11 mouse cellular contexts compared by ENCODE assay signal in the genomic region with DNA sequence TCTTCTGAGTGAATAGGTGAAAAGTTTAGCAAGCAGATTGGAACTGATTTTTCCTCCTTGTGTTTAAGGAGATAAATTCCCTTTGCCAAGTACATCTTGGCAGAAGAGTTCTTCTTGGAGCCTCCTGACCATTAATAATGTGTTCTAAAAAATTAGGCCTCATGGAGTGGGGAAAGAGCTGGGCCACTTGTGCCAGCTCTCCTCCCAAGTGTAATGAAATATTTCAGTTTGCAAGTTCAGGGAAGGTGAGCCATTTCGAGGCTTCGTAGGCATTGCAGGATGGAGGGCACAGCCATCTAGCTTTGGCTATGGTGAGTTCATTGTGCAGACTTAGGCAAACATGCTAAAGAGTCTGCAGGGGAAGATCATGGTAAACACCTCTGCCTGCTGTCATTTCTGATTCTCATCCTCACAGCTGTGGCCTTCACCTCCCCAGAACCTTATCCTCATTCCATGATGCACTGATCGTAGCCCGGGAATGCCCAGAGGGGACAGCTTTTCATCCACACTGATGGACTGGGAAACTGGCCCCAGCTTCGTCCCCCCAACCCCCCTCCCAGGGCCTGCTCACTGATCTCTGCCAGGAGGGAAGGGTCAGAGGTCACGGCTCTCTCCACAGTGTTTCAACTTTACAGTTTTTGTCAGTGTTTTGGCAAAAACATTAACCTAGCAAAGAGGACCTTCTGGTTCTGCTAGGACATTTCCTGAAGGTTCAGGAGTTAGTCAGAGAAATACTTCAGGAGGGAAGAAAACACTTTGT. TPM values are rescaled to one million over a fixed set of nuclear protein-coding genes. Genes with fewer than 3 reads are reported as not detected.
DNase-seq lines count a peak whose midpoint lies in the region; ATAC-seq lines count a peak whose summit lies in the region.
"Had no signal": no experiment of that assay in that cellular context is flagged by ENCODE, and none has a peak within 500 bp of the region (broad histone marks: within the 10 kb centered on the region; RNA-seq: fewer than 3 reads in every experiment).

No protein-coding gene starts in this region.

- H3K27me3 ChIP-seq in limb, embryonic 10.5 days (ENCODE audit: low read depth, poor library complexity, severe bottlenecking): no peaks in the 10 kb centered on the region
- H3K27me3 ChIP-seq: embryonic facial prominence, embryonic 12.5 days; limb, embryonic 12.5 days; neural tube, embryonic 12.5 days had no signal

- no peaks in the 10 kb centered on the region for H3K9me3 ChIP-seq in limb, embryonic 10.5 days (replicated peaks)
- H3K9me3 ChIP-seq: embryonic facial prominence, embryonic 12.5 days; limb, embryonic 12.5 days; neural tube, embryonic 12.5 days had no signal

- ATAC-seq in erythroblast, adult 5-6 weeks (replicated peaks; ENCODE audit: low FRiP score, poor library complexity, severe bottlenecking): no peak

- no peak overlapping the region for H3K4me3 ChIP-seq in limb, embryonic 10.5 days
- H3K4me3 ChIP-seq: embryonic facial prominence, embryonic 12.5 days; limb, embryonic 12.5 days; neural tube, embryonic 12.5 days had no signal

- DNase-seq in cerebellum, postnatal 10 days: peak; percentile 20 to 28
- no peak for DNase-seq in cerebellum, adult 8-10 months
- DNase-seq in urinary bladder, postnatal 14 days (ENCODE audit: low spot score): peak; percentile 31
- DNase-seq in urinary bladder, adult 2 months (ENCODE audit: low spot score): no peak
- DNase-seq in limb, embryonic 10.5 days (ENCODE audit: low spot score): peak; percentile 35
- no peak for DNase-seq in frontal cortex, postnatal 36 days (ENCODE audit: low spot score in 2 of 2)
- DNase-seq in frontal cortex, postnatal 25 days (ENCODE audit: low spot score in 2 of 2): no peak

- 32% methylated on average over 6 of the region's 6 CpGs for WGBS in limb, embryonic 10.5 days

- H3K4me1 ChIP-seq in limb, embryonic 10.5 days: peaks cover 59% of the 10 kb centered on the region

- peak overlapping the region; percentile 36; the same call in 1 of the 2 replicates for H3K27ac ChIP-seq in limb, embryonic 10.5 days
- H3K27ac ChIP-seq: embryonic facial prominence, embryonic 12.5 days; limb, embryonic 12.5 days; neural tube, embryonic 12.5 days had no signal

- H3K36me3 ChIP-seq in limb, embryonic 10.5 days: peaks cover 60% of the 10 kb centered on the region
- H3K36me3 ChIP-seq: neural tube, embryonic 12.5 days had no signal

RNA-seq across cellular contexts. Expression of a gene that starts 18.6 kb away (rescaled TPM):
- polyA plus RNA-seq in urinary bladder, adult 2 months (2012; rRNA removed): 9.0 and 12.6 TPM in 2 replicates
- 98.5 TPM in 2 replicates for polyA plus RNA-seq in limb, embryonic 10.5 days (2016; fragmentation: Nextera tagmentation; extraction: Ambion mirVana)
- total RNA-seq in erythroblast, adult 5-6 weeks (2015; ENCODE audit: low replicate concordance): 3.1 TPM in 1 of 2 replicates, not detected in the other
- 0.84 TPM in 1 of 2 replicates, not detected in the other for total RNA-seq in erythroblast, adult 5-6 weeks (2017; ENCODE audit: low replicate concordance)

RNA-seq across cellular contexts. Expression of a gene that starts 54.0 kb away (rescaled TPM):
- 109 and 133 TPM in 2 replicates for polyA plus RNA-seq in urinary bladder, adult 2 months (2012; rRNA removed)
- polyA plus RNA-seq in limb, embryonic 10.5 days (2016; fragmentation: Nextera tagmentation; extraction: Ambion mirVana): 228 and 232 TPM in 2 replicates
- 35.1 and 37.3 TPM in 2 replicates for total RNA-seq in erythroblast, adult 5-6 weeks (2015; ENCODE audit: low replicate concordance)
- 13.5 and 34.0 TPM in 2 replicates for total RNA-seq in erythroblast, adult 5-6 weeks (2017; ENCODE audit: low replicate concordance)

Comparison
In these comparisons a context has a peak if more than half of its experiments do, and no peak if none do; other contexts are left out.
1. DNase-seq: peak in cerebellum, postnatal 10 days (2 of 2), urinary bladder, postnatal 14 days (single experiment) and limb, embryonic 10.5 days (single experiment); none in cerebellum, adult 8-10 months (single experiment), urinary bladder, adult 2 months (single experiment), frontal cortex, postnatal 36 days (0 of 2) and frontal cortex, postnatal 25 days (0 of 2).